Mouse (Mus musculus) hindbrain, postnatal 0 days (tissue): ENCODE measurements at regions not wholly inside any gene's neighbourhood (a gene's known extent, or its start where the extent isn't known, plus 50 kb on each side); places are given as distances from the start of the nearest gene placed in this dataset.
A peak's percentile ranks its signal among the peaks of the same experiment; 100 is the strongest.

Experiments used
- ATAC-seq: fragments of 200-750 bp; cut with Nextera tagmentation; 2 replicates; pipeline ENCODE4 v1.8.0; 2017; ENCODE audit warnings: mild to moderate bottlenecking, moderate TSS enrichment, moderate library complexity
- DNase-seq: peaks from one replicate; pipeline ENCODE4 v3.0.0-alpha.2; 2015; ENCODE audit warnings: low spot score
- H3K27ac ChIP-seq: fragments of 300-500 bp; sonication (generic); 2 replicates; pipeline ENCODE4 v1.5.1; 2014; ENCODE audit warnings: mild to moderate bottlenecking
- H3K27me3 ChIP-seq: fragments of 300-500 bp; sonication (generic); 2 replicates; pipeline ENCODE4 v1.6.1; 2014; ENCODE audit warnings: low read length, mixed read lengths; ENCODE audit not compliant: insufficient read depth
- H3K36me3 ChIP-seq: fragments of 300-500 bp; sonication (generic); 2 replicates; pipeline ENCODE4 v1.6.1; 2014; ENCODE audit warnings: low read length, mixed read lengths; ENCODE audit not compliant: insufficient read depth
- H3K4me1 ChIP-seq: fragments of 300-500 bp; sonication (generic); 2 replicates; pipeline ENCODE4 v1.6.1; 2014; ENCODE audit warnings: antibody characterized with exemption, low read length, mixed read lengths; ENCODE audit not compliant: insufficient read depth
- H3K4me2 ChIP-seq: fragments of 300-500 bp; sonication (generic); 2 replicates; pipeline ENCODE4 v1.6.1; 2014; ENCODE audit warnings: low read depth, mild to moderate bottlenecking, low read length, moderate library complexity, mixed read lengths
- H3K4me3 ChIP-seq: fragments of 300-500 bp; sonication (generic); 2 replicates; pipeline ENCODE4 v1.5.1; 2014; ENCODE audit warnings: low read length
- H3K9ac ChIP-seq: fragments of 300-500 bp; sonication (generic); replicated peaks from 2 replicates; pipeline ENCODE4 v1.6.1; 2014; ENCODE audit warnings: mild to moderate bottlenecking, low read length, moderate library complexity, mixed read lengths
- H3K9me3 ChIP-seq: fragments of 300-500 bp; sonication (generic); 2 replicates; pipeline ENCODE4 v1.6.1; 2016; ENCODE audit warnings: low read length, mixed read lengths
- CTCF ChIP-seq: IDR thresholded peaks from 2 replicates; pipeline ENCODE4 v1.5.1; 2016; ENCODE audit warnings: antibody characterized with exemption, control low read depth, low read depth
- WGBS: fragments of 180-500 bp; shearing (Covaris S2); extraction: QIAGEN DNeasy Blood & Tissue Kit; methylation state at CpG from one replicate; pipeline ENCODE4 v1.1.7; 2014; 5-methylcytosine and 5-hydroxymethylcytosine counted together

GRCm38 (mm10) chr4:127522151-127522550 is 164.2 kb upstream of the Gjb5 start:
- no peaks in the 10 kb centered on the region for H3K27me3 ChIP-seq
- H3K36me3 ChIP-seq, result no peaks in the 10 kb centered on the region
- no peak for DNase-seq
- H3K4me1 ChIP-seq, result no peaks in the 10 kb centered on the region
- no peak overlapping the region for H3K9ac ChIP-seq
- 90% methylated on average over 2 of the region's 2 CpGs for WGBS
- ATAC-seq, result no peak
- no peak overlapping the region for H3K27ac ChIP-seq
- H3K4me2 ChIP-seq, result no peak overlapping the region
- no peaks in the 10 kb centered on the region for H3K9me3 ChIP-seq
- H3K4me3 ChIP-seq, result no peak overlapping the region
- no peak for TF ChIP-seq CTCF

- Histone ChIP-seq H3K4me3 (no peak overlapping the region), H3K36me3 (no peaks in the 10 kb centered on the region), H3K9ac (no peak overlapping the region), H3K9me3 (no peaks in the 10 kb centered on the region), H3K4me1 (no peaks in the 10 kb centered on the region), H3K27me3 (no peaks in the 10 kb centered on the region), H3K4me2 (no peak overlapping the region), H3K27ac (no peak overlapping the region)
- TF ChIP-seq CTCF, result peak; percentile 49
- ATAC-seq, result no peak
- DNase-seq, result no peak
- WGBS, result 83% methylated on average over 1 of the region's 1 CpGs
Measured at GRCm38 (mm10) chr4:127517978-127518377, 160.0 kb upstream of the Gjb5 start.

- no peak for TF ChIP-seq CTCF
- Histone ChIP-seq H3K9me3 (no peaks in the 10 kb centered on the region), H3K36me3 (no peaks in the 10 kb centered on the region), H3K27ac (no peak overlapping the region), H3K4me2 (no peak overlapping the region), H3K27me3 (no peaks in the 10 kb centered on the region), H3K4me3 (no peak overlapping the region), H3K9ac (no peak overlapping the region), H3K4me1 (no peaks in the 10 kb centered on the region)
- 88% methylated on average over 7 of the region's 7 CpGs for WGBS
- DNase-seq (no peak), ATAC-seq (no peak)
Measured at GRCm38 (mm10) chr4:127517539-127517938, 159.6 kb upstream of the Gjb5 start.

- Histone ChIP-seq H3K27me3 (no peaks in the 10 kb centered on the region), H3K36me3 (no peaks in the 10 kb centered on the region), H3K4me1 (no peaks in the 10 kb centered on the region), H3K9me3 (no peaks in the 10 kb centered on the region), H3K27ac (no peak overlapping the region), H3K4me3 (no peak overlapping the region), H3K9ac (no peak overlapping the region), H3K4me2 (no peak overlapping the region)
- no peak for ATAC-seq
- DNase-seq, result no peak
- no peak for TF ChIP-seq CTCF
- WGBS, result 85% methylated on average over 9 of the region's 9 CpGs
Measured at GRCm38 (mm10) chr4:127509936-127510335, 152.0 kb upstream of the Gjb5 start.

GRCm38 (mm10) chr4:127502621-127503020 is 144.6 kb upstream of the Gjb5 start:
- Histone ChIP-seq H3K27me3 (no peaks in the 10 kb centered on the region), H3K4me2 (no peak overlapping the region), H3K4me1 (no peaks in the 10 kb centered on the region), H3K27ac (no peak overlapping the region), H3K4me3 (no peak overlapping the region), H3K36me3 (no peaks in the 10 kb centered on the region), H3K9me3 (no peaks in the 10 kb centered on the region), H3K9ac (no peak overlapping the region)
- no peak for ATAC-seq
- WGBS, result 47% methylated on average over 6 of the region's 6 CpGs
- no peak for TF ChIP-seq CTCF
- no peak for DNase-seq

- Histone ChIP-seq H3K4me1 (no peaks in the 10 kb centered on the region), H3K36me3 (no peaks in the 10 kb centered on the region), H3K9ac (no peak overlapping the region), H3K4me3 (no peak overlapping the region), H3K27ac (no peak overlapping the region), H3K9me3 (no peaks in the 10 kb centered on the region), H3K4me2 (no peak overlapping the region), H3K27me3 (no peaks in the 10 kb centered on the region)
- 82% methylated on average over 7 of the region's 7 CpGs for WGBS
- TF ChIP-seq CTCF, result no peak
- ATAC-seq (no peak), DNase-seq (peak; percentile 14)
Measured at GRCm38 (mm10) chr4:127501881-127502280, 143.9 kb upstream of the Gjb5 start.

GRCm38 (mm10) chr4:127487016-127487780 is 129.2 kb upstream of the Gjb5 start:
- 0 out of 2 replicates have a peak, but pooled peaks have one; percentile 11 for TF ChIP-seq CTCF
- no peak for DNase-seq

More at GRCm38 (mm10) chr4:127487016-127487780, 129.2 kb upstream of the Gjb5 start:
- 40% methylated on average over 10 of the region's 10 CpGs for WGBS
- Histone ChIP-seq H3K36me3 (no peaks in the 10 kb centered on the region), H3K4me3 (no peak overlapping the region), H3K4me1 (no peaks in the 10 kb centered on the region), H3K9ac (no peak overlapping the region), H3K4me2 (no peak overlapping the region), H3K27ac (no peak overlapping the region), H3K27me3 (no peaks in the 10 kb centered on the region), H3K9me3 (no peaks in the 10 kb centered on the region)
- ATAC-seq, result no peak
